Mouse (Mus musculus): ENCODE results near the gene Parvb.

Parvb gene

DNA sequence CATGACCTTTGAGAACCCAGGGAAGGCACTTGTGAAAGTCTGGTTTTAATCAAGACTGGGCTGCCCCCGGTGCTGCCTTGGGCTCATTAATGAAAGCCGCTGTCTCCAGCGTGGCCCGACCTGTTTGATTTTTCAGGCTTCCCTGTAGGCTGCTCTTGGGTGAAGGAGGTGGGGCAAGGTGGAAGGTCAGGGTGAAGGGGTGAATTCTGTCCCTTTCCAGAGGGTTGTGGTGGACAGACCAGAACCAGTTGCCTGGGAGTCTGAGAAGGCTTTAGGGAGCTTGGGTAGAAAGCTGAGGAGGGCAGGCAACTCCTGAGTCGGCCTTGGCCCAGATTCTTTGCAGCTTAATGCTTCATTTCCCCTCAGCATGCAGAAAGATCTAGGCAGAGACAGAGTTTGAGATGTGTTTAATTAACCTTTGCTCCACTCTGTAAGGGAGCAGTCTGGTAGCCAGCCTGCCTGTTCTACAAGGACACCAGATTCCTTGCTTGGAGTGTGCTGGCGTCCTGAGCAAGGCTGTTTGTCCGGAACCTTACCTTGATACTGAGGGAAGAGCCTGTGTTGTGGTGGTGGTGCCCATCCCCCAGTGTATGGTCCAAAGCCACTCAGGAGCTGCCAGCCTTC lies 15.3 kb upstream of the Parvb start:
- DNase-seq (ENCODE audit: low spot score in 2 of 2) = no peak

- no peak for DNase-seq (ENCODE audit: low spot score in 2 of 2)
These were observed 13.7 kb upstream of the Parvb start for GRCm38 (mm10) chr15:84217969-84218782.

DNA sequence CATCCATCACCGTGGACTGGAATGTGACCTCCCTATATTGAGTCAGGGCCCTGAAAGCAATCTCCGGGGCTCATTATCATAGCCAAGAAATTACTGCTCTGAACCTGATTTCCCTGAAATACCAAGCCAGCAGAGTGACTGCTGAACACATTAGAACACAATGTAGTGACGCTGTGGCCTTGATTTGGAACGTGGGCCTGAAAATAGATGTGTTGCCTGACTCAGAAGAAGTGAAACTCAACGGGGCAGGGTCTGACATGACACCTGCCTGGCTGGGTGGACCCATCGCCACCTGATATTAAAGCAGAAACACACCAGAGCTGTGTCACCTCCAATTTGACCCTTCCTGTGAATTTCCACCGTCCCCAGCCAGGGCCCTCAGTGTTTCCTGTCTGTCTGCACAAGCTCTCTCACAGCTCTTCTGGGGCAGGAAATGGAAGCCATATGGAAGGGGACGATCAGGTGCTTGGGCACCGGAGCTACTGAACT lies 13.0 kb upstream of the Parvb start:
- peak in 1 of 2 experiments; percentile 42 for DNase-seq (ENCODE audit: low spot score in 2 of 2)

DNA sequence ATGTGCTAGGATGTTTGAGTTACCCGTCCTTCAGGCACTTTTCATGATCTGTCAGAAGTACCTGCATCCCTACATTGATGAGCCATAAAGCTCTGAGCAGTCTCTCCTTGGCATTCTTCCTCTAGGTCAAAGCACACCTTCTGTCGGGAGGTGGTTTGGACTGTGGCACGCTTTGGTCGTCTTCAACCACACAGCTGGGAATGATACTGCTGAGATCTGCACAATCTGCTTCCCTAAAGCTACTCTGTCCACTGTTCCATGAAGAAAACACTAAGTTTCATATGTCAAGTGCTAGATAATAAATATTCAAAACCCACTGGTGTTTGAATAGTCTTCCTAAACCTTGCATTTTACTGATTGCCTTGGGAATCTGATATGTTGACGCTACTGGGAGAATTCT lies 10.3 kb upstream of the Parvb start:
- no peak for DNase-seq (ENCODE audit: low spot score in 2 of 2)

DNA sequence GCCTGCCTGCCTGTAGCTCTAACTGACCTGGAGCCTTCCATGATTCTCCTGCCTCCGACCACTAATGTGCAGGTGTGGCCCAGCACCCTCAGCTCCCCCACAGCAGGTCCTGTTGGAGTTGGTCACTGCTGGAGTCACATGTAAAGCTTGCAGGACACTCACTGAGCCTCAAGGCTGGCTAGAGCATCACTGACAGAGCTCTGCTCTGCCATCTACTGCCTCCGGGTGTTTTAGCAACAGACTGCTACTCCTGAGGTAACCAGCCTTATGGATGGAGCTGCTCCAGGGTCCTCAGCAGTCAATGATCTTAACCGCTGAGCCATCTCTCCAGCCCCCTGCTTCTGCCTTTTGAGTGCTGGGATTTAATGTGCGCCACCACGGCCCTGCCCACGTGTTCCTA lies 8.4 kb upstream of the Parvb start:
- DNase-seq (ENCODE audit: low spot score in 2 of 2) = no peak

DNA sequence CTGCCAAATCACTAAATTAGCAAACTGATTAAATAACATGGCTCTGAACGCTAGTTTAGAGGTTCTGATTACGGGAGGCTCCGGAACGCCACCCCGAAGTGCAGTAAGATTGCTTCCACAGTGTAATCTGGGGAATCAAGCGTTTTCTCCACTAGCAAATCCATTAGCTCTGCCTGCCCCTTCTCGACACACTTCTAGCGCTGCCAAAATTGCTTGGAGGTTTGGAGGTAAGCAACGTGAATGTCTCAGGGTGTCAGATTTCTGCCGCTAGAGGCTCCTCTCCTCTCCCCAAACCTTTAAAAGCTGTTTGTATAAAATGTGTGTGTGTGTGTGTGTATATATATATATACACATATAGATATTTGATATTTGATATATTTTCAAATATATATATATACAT lies 7.1 kb upstream of the Parvb start:
- DNase-seq (ENCODE audit: low spot score in 2 of 2) = no peak

DNA sequence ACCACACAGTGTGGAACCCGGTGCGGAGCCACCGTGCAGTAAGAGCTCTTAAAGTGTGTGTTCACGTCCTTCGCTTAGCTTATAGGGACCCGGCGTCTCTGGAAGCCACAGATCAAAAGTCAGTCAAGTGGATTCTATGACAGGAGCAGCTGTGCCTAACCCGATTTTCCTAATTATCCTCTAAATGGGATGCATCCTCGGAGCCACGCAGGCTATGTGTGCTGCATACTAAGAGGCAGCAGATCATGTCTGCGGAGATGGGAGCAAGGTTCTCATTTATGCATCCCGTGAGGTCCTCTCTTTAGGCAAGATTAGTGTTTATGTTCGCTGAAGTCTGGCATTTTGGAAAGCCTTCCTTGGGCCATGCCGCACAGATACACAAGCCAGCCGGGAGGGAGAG lies 4.9 kb upstream of the Parvb start:
- DNase-seq (ENCODE audit: low spot score in 2 of 2) = no peak

DNA sequence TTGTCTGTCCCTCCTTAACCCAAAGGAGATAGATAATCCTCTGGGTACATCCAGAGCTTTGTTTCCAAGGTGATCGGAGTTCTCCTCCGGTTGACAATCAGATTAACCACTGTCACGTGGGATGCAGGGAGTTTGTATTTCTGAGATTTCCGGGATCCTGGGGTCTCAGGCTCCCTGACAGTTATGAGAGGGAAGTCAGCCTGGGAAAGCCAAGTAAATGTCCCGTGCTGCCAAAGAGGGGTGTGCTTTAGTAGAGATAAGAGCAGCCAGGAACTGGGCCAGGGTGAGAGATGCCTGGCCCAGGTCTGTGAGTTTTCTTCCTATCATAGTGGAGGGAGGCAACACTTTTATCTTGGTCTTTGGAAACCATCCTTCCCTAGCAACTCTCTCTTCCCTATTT lies 1.2 kb upstream of the Parvb start:
- no peak for DNase-seq (ENCODE audit: low spot score in 2 of 2)

- DNase-seq (ENCODE audit: low spot score in 2 of 2) = no peak
These were observed 630 bp upstream of the Parvb start for GRCm38 (mm10) chr15:84231113-84231712.

DNA sequence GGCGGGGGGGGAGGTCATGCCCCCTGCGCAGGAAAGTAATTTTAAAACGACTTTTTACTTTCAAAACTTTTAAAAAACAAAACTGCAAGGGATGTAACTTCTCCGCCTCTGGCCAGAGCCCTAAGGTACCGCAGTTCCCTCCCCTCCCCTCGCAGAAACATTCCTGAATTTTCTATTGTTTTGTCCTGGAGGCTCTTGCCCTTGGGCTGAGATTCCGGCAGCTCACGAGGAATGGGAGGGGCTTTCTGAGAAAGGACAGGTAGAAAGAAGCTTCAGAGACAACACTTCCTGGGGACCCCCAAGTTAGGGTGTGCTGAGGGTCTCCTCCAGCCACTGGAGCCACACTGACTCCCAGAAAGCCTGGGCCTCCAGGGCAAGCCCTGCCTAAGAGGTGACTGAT lies 766 bp downstream of the Parvb start:
- no peak for DNase-seq (ENCODE audit: low spot score in 2 of 2)

DNA sequence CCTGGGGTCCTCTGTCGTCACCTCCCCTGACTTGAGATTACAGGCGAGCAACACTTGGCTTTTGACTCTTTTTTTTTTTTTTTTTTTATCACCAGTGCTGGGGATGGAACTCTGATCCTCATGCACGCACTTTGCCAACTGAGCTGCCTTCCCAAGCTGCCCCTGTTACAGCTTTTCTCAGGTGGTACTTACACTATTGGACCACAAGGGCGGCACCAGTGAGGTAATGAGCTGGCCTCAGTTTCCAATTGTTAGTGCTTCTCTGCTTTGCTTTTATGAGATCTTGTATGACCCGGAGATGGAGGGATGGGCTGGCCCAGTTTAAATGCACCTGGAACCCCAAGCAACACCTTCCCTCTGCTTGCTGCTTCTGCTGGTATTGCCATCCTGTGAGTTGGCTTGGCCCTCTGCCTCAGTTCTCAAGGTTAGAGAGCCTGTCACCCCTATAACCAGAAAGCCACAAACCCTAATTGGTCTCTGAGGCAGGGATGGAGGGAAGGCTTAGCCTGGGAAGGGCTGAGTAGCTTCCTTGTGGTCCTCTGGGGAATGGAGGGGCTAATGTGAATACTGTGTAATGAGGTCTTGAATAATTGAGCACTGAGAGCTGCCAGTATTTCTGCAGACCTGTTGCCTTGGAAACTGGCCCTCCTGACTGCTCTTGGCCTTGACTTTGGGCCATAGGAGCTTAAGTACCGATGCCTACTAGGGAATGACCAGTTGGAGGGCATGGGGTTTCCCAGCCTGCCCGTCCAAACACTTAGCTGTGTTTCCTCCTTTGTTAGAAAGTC lies 3.1 kb downstream of the Parvb start:
- DNase-seq (ENCODE audit: low spot score in 2 of 2) = no peak

- DNase-seq (ENCODE audit: low spot score in 2 of 2) = peak in 1 of 2 experiments; percentile 35
These were observed 3.8 kb downstream of the Parvb start for GRCm38 (mm10) chr15:84235646-84236045.

DNA sequence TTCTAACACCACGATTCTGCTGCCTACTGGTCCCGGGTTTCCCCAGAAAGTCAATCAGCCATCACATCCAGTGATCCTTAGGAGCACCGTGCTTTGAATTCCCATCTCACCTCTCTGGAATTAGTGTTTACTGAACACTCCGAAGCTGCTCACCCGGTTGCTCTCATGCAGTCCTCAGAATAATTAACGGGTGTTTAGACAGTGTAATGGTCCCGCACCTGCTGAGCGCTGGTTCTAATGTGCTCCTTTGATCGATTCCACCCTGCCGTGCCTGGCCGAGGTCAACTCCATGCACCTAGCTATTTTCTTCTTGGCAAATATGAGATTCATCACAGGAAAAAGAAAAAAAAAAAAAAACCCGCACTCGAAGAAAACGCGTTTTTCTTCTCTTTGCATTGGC lies 6.7 kb downstream of the Parvb start:
- DNase-seq (ENCODE audit: low spot score in 2 of 2) = no peak

- no peak for DNase-seq (ENCODE audit: low spot score in 2 of 2)
These were observed 7.2 kb downstream of the Parvb start for GRCm38 (mm10) chr15:84238991-84239401.

GRCm38 (mm10) chr15:84241520-84241919 lies 9.7 kb downstream of the Parvb start:
- no peak for DNase-seq (ENCODE audit: low spot score in 2 of 2)

DNA sequence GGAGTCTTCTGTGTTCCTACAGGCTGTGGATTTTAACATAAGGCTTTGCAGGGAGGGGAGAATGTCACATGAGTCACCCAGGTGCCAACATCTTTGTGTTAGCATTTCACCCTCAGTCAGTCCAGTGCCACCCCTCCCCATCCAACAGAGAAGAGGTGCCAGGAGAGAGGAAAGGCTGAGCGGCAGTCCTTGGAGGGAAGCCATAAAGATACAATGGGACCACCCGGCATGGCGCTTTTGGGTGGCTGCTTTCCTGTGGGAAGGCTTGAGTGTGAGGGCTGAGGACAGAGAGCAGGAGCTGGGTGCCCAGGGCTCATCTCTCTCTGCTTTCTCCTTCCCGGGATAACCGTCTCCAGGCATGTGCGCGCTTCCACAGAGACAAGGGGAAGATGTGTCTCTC lies 13.3 kb downstream of the Parvb start:
- DNase-seq (ENCODE audit: low spot score in 2 of 2) = no peak

DNA sequence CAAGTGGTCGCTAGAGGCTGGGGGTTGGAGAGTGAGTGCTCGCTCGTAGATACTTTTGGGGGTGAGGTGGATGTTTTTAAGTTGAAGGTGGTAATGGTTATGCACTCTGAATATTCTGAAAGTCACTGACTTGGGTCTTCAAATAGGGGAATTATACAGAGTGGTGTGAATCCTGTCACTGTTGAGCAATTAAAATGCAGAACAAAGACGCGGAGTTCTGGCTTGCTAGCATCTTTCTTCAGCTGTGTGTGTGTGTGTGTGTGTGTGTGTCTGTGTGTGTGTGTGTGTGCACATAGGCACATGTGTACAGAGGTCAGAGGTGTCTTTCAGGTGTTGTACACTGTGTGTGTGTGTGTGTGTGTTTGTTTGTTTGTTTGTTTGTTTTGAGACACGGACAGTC lies 14.4 kb downstream of the Parvb start:
- no peak for DNase-seq (ENCODE audit: low spot score in 2 of 2)

- DNase-seq (ENCODE audit: low spot score in 2 of 2) = no peak
These were observed 15.5 kb downstream of the Parvb start for GRCm38 (mm10) chr15:84247309-84247708.

- DNase-seq (ENCODE audit: low spot score in 2 of 2) = no peak
These were observed 19.4 kb downstream of the Parvb start for GRCm38 (mm10) chr15:84251227-84251626.

GRCm38 (mm10) chr15:84252645-84253044 lies 20.8 kb downstream of the Parvb start:
- no peak for DNase-seq (ENCODE audit: low spot score in 2 of 2)

DNA sequence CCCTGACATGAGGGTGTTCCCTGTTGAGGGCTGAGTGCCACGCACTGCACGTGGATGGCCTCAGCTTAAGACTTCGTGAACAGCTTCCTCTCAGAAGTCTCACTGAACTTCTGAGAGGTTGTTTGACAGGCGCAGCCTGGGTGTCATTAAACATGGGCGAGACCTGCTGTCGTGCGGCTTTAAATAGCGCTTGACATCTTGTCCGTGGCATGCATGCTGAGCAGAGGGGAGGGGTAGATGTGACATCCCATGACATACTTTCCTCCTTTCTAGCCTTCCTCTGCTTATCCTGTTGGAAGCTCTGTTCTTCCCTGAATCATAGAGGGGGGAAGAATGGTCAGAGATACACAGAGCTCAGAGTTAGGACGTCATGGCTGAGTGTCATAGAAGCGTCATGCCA lies 21.9 kb downstream of the Parvb start:
- DNase-seq (ENCODE audit: low spot score in 2 of 2) = no peak

- DNase-seq (ENCODE audit: low spot score in 2 of 2) = no peak
These were observed 22.5 kb downstream of the Parvb start for GRCm38 (mm10) chr15:84254387-84254786.
